Comparison of ENCODE assay signal across 7 mouse cellular contexts in genomic region chr6:125071170-125071895, GRCm38 (mm10). TPM values are rescaled to one million over a fixed set of nuclear protein-coding genes. Genes with fewer than 3 reads are reported as not detected.
A peak's percentile ranks its signal among the peaks of the same experiment; 100 is the strongest.
DNase-seq lines count a peak whose midpoint lies in the region; ATAC-seq and TF ChIP-seq lines count a peak whose summit lies in the region.

No protein-coding gene starts in this region.

- 66% methylated on average over 18 of the region's 18 CpGs for WGBS in forebrain, embryonic 16.5 days
- 37% methylated on average over 18 of the region's 18 CpGs for WGBS in liver, postnatal 0 days (ENCODE audit: insufficient replicate concordance)

- DNase-seq in MEL (ENCODE audit: low read depth, low spot score): peak; percentile 96
- DNase-seq in liver, postnatal 0 days: peak; percentile 51
- peak; percentile 60 to 72 for DNase-seq in spleen, postnatal 10 days (ENCODE audit: low spot score in 2 of 2)
- DNase-seq in right cerebral cortex, postnatal 25 days: no peak
- no peak for DNase-seq in frontal cortex, postnatal 25 days (ENCODE audit: low spot score in 2 of 2)

- H3K36me3 ChIP-seq in MEL (ENCODE audit: control insufficient read depth in 1 of 2, insufficient read depth in 2 of 2, low read length in 2 of 2): peaks cover 0 to 9% of the 10 kb centered on the region in 2 experiments; a peak in 2 of 4 replicates
- no peaks in the 10 kb centered on the region for H3K36me3 ChIP-seq in forebrain, embryonic 16.5 days (ENCODE audit: control insufficient read depth, insufficient read depth)
- no peaks in the 10 kb centered on the region for H3K36me3 ChIP-seq in liver, postnatal 0 days (replicated peaks; ENCODE audit: insufficient read depth, low read length)

- TF ChIP-seq CTCF in MEL (IDR thresholded peaks at IDR 0.05 in 2 of 3, conservative IDR thresholded peaks at IDR 0.05 in 1 of 3; ENCODE audit: control insufficient read depth in 1 of 3, insufficient read depth in 1 of 3, low read depth in 2 of 3, low read length in 3 of 3, poor library complexity in 1 of 3, severe bottlenecking in 1 of 3): no peak
- no peak for TF ChIP-seq CTCF in liver, postnatal 0 days (IDR thresholded peaks at IDR 0.05; ENCODE audit: low read depth)

- H3K27me3 ChIP-seq in MEL (ENCODE audit: control insufficient read depth in 1 of 2, insufficient read depth in 2 of 2, low read length in 2 of 2): no peaks in the 10 kb centered on the region
- no peaks in the 10 kb centered on the region for H3K27me3 ChIP-seq in forebrain, embryonic 16.5 days (replicated peaks; ENCODE audit: control insufficient read depth, insufficient read depth, low read length)
- H3K27me3 ChIP-seq in liver, postnatal 0 days (ENCODE audit: insufficient read depth, low read length): no peaks in the 10 kb centered on the region; the same call in 1 of the 2 replicates

- H3K27ac ChIP-seq in MEL (ENCODE audit: control insufficient read depth, low read depth, low read length): peak overlapping the region; percentile 95
- H3K27ac ChIP-seq in forebrain, embryonic 16.5 days (ENCODE audit: low read length): peak overlapping the region; percentile 91
- H3K27ac ChIP-seq in liver, postnatal 0 days (ENCODE audit: low read depth): peak overlapping the region; percentile 65

- peak; percentile 76 to 87 for TF ChIP-seq EP300 in MEL (IDR thresholded peaks at IDR 0.05; ENCODE audit: low read depth in 1 of 2, low read length in 2 of 2)
- peak; percentile 66 for TF ChIP-seq EP300 in liver, postnatal 0 days (IDR thresholded peaks at IDR 0.05; ENCODE audit: low read depth)

- no peak overlapping the region for H3K4me2 ChIP-seq in forebrain, embryonic 16.5 days (ENCODE audit: low read length)
- H3K4me2 ChIP-seq in liver, postnatal 0 days (ENCODE audit: low read depth, low read length): peak overlapping the region; percentile 67

- H3K79me2 ChIP-seq in MEL (ENCODE audit: control insufficient read depth, insufficient read depth, low read length, poor library complexity): no peaks in the 10 kb centered on the region

- peak; percentile 89 for ATAC-seq in CD4-positive, CD25-positive, alpha-beta regulatory T cell, adult 4 months
- ATAC-seq in forebrain, embryonic 16.5 days: peak; percentile 94
- peak; percentile 88 for ATAC-seq in liver, postnatal 0 days

- peak overlapping the region; percentile 54 for H3K9ac ChIP-seq in MEL (ENCODE audit: control insufficient read depth, low read depth, low read length, poor library complexity, severe bottlenecking)
- H3K9ac ChIP-seq in forebrain, embryonic 16.5 days (replicated peaks; ENCODE audit: low read depth, low read length): 0 out of 2 replicates have a peak overlapping the region, but pooled peaks have one; percentile 1
- H3K9ac ChIP-seq in liver, postnatal 0 days (replicated peaks): peak overlapping the region; percentile 36

- peak in 1 of 2 experiments; percentile 75; a peak in 2 of 4 replicates for TF ChIP-seq POLR2A in MEL (IDR thresholded peaks at IDR 0.05; ENCODE audit: control insufficient read depth in 1 of 2, insufficient read depth in 1 of 2, low read depth in 1 of 2, low read length in 2 of 2, poor library complexity in 1 of 2)

- peaks cover 9 to 21% of the 10 kb centered on the region in 2 experiments for H3K4me1 ChIP-seq in MEL (ENCODE audit: control insufficient read depth in 1 of 2, insufficient read depth in 2 of 2, low read length in 2 of 2)
- H3K4me1 ChIP-seq in forebrain, embryonic 16.5 days (replicated peaks; ENCODE audit: control insufficient read depth, insufficient read depth, low read length): peaks cover 22% of the 10 kb centered on the region
- H3K4me1 ChIP-seq in liver, postnatal 0 days (ENCODE audit: insufficient read depth): peaks cover 21% of the 10 kb centered on the region

- TF ChIP-seq RAD21 in MEL (IDR thresholded peaks at IDR 0.05; ENCODE audit: low read depth, low read length): no peak

- no peaks in the 10 kb centered on the region for H3K9me3 ChIP-seq in MEL (replicated peaks; ENCODE audit: insufficient read depth, low read length)
- H3K9me3 ChIP-seq in forebrain, embryonic 16.5 days (ENCODE audit: control insufficient read depth, low read length): no peaks in the 10 kb centered on the region
- H3K9me3 ChIP-seq in liver, postnatal 0 days (ENCODE audit: low read length): no peaks in the 10 kb centered on the region

- H3K4me3 ChIP-seq in MEL (ENCODE audit: control insufficient read depth in 1 of 2, insufficient read depth in 1 of 2, low read depth in 2 of 2, low read length in 2 of 2): peak overlapping the region; percentile 52 to 54
- no peak overlapping the region for H3K4me3 ChIP-seq in forebrain, embryonic 16.5 days (replicated peaks; ENCODE audit: low read length)
- peak overlapping the region; percentile 38 for H3K4me3 ChIP-seq in liver, postnatal 0 days (ENCODE audit: low read depth, low read length)

TF ChIP-seq in MEL, 35 proteins besides CTCF, POLR2A, EP300 and RAD21 (continues in another document):
- TF ChIP-seq POLR2AphosphoS2 (IDR thresholded peaks at IDR 0.05; ENCODE audit: low read length) (no peak), MYB (IDR thresholded peaks at IDR 0.05; ENCODE audit: low read depth, low read length) (no peak), USF2 (IDR thresholded peaks at IDR 0.05; ENCODE audit: borderline replicate concordance in 1 of 2, insufficient read depth in 1 of 2, low read depth in 1 of 2, low read length in 2 of 2) (no peak), NRF1 (IDR thresholded peaks at IDR 0.05; ENCODE audit: insufficient read depth, low read depth, low read length, poor library complexity, severe bottlenecking) (peak; percentile 41; the same call in 1 of the 2 replicates), MAX (IDR thresholded peaks at IDR 0.05; ENCODE audit: low read length) (peak; percentile 91), GATA1 (IDR thresholded peaks at IDR 0.05; ENCODE audit: low read depth, low read length) (peak; percentile 95), BHLHE40 (IDR thresholded peaks at IDR 0.05; ENCODE audit: borderline replicate concordance, low read depth, low read length) (peak; percentile 80), SMC3 (IDR thresholded peaks at IDR 0.05; ENCODE audit: low read depth, low read length) (no peak), HCFC1 (IDR thresholded peaks at IDR 0.05; ENCODE audit: low read depth, low read length) (no peak), MXI1 (IDR thresholded peaks at IDR 0.05; ENCODE audit: low read depth, low read length) (peak; percentile 97), SIN3A (IDR thresholded peaks at IDR 0.05; ENCODE audit: low read length) (peak; percentile 78), POLR2AphosphoS5 (IDR thresholded peaks at IDR 0.05; ENCODE audit: borderline replicate concordance, low read depth, low read length) (0 out of 2 replicates have a peak, but pooled peaks have one; percentile 44), ELF1 (IDR thresholded peaks at IDR 0.05; ENCODE audit: low read depth, low read length) (peak; percentile 41; the same call in 1 of the 2 replicates), TBP (IDR thresholded peaks at IDR 0.05; ENCODE audit: low read depth, low read length) (peak; percentile 65; the same call in 1 of the 2 replicates), TAL1 (IDR thresholded peaks at IDR 0.05; ENCODE audit: low read length) (peak; percentile 95), MYC (IDR thresholded peaks at IDR 0.05; ENCODE audit: low read depth, low read length) (peak; percentile 97), MAZ (IDR thresholded peaks at IDR 0.05; ENCODE audit: low read depth, low read length) (no peak), ETS1 (IDR thresholded peaks at IDR 0.05; ENCODE audit: low read depth, low read length) (peak; percentile 83), NELFE (IDR thresholded peaks at IDR 0.05; ENCODE audit: low read depth, low read length) (no peak; the same call in 1 of the 2 replicates), TCF12 (IDR thresholded peaks at IDR 0.05; ENCODE audit: low read depth, low read length) (peak; percentile 93), ZNF384 (IDR thresholded peaks at IDR 0.05; ENCODE audit: low read depth, low read length) (no peak), RCOR1 (IDR thresholded peaks at IDR 0.05; ENCODE audit: low read depth, low read length) (peak; percentile 88)

RNA-seq across cellular contexts. Expression of gene Lpar5, which starts 3.6 kb away (rescaled TPM):
- polyA plus RNA-seq in CD4-positive, CD25-positive, alpha-beta regulatory T cell, adult 4 months (2017; shearing (Covaris generic)): 10 to 100 TPM; 12.1 to 19.9 TPM
- total RNA-seq in MEL (2012; rRNA removed): 2.8 and 3.5 TPM in 2 replicates
- 10 to 100 TPM in 1 of 2 experiments, not detected in 1; 16.2 TPM for polyA plus RNA-seq in MEL (2012; ENCODE audit: insufficient read depth in 1 of 2, insufficient read length in 2 of 2, low read depth in 1 of 2, low replicate concordance in 2 of 2, missing spikeins in 1 of 2)
- 0.44 and 0.60 TPM in 2 replicates for polyA plus RNA-seq in forebrain, embryonic 16.5 days (2015; fragmentation: Nextera tagmentation; extraction: Ambion mirVana)
- 0.57 and 0.85 TPM in 2 replicates for polyA plus RNA-seq in liver, postnatal 0 days (2015; fragmentation: Nextera tagmentation; extraction: Ambion mirVana)

RNA-seq across cellular contexts. Expression of gene Acrbp, which starts 21.8 kb away (rescaled TPM):
- 10 to 100 TPM; 24.6 to 25.9 TPM for polyA plus RNA-seq in CD4-positive, CD25-positive, alpha-beta regulatory T cell, adult 4 months (2017; shearing (Covaris generic))
- total RNA-seq in MEL (2012; rRNA removed): 1.2 and 3.3 TPM in 2 replicates
- polyA plus RNA-seq in MEL (2012; ENCODE audit: insufficient read depth in 1 of 2, insufficient read length in 2 of 2, low read depth in 1 of 2, low replicate concordance in 2 of 2, missing spikeins in 1 of 2): 1 to 10 TPM in 1 of 2 experiments, not detected in 1; 5.3 TPM
- polyA plus RNA-seq in forebrain, embryonic 16.5 days (2015; fragmentation: Nextera tagmentation; extraction: Ambion mirVana): 21.4 and 31.6 TPM in 2 replicates
- polyA plus RNA-seq in liver, postnatal 0 days (2015; fragmentation: Nextera tagmentation; extraction: Ambion mirVana): 1.3 and 2.0 TPM in 2 replicates

RNA-seq across cellular contexts. Expression of gene Chd4, which starts 24.4 kb away (rescaled TPM):
- 10 to 100 TPM; 61.4 to 71.9 TPM for polyA plus RNA-seq in CD4-positive, CD25-positive, alpha-beta regulatory T cell, adult 4 months (2017; shearing (Covaris generic))
- total RNA-seq in MEL (2012; rRNA removed): 173 and 193 TPM in 2 replicates
- polyA plus RNA-seq in MEL (2012; ENCODE audit: insufficient read depth in 1 of 2, insufficient read length in 2 of 2, low read depth in 1 of 2, low replicate concordance in 2 of 2, missing spikeins in 1 of 2): 100 to 1,000 TPM in 1 of 2 experiments, 10 to 100 TPM in 1; 93.0 to 232 TPM
- polyA plus RNA-seq in forebrain, embryonic 16.5 days (2015; fragmentation: Nextera tagmentation; extraction: Ambion mirVana): 78.1 and 79.8 TPM in 2 replicates
- 20.0 and 24.5 TPM in 2 replicates for polyA plus RNA-seq in liver, postnatal 0 days (2015; fragmentation: Nextera tagmentation; extraction: Ambion mirVana)

RNA-seq across cellular contexts. Expression of gene Ing4, which starts 31.8 kb away (rescaled TPM):
- polyA plus RNA-seq in CD4-positive, CD25-positive, alpha-beta regulatory T cell, adult 4 months (2017; shearing (Covaris generic)): 10 to 100 TPM; 48.3 to 64.6 TPM
- 26.3 and 29.5 TPM in 2 replicates for total RNA-seq in MEL (2012; rRNA removed)
- 10 to 100 TPM in 1 of 2 experiments, not detected in 1; 34.9 TPM for polyA plus RNA-seq in MEL (2012; ENCODE audit: insufficient read depth in 1 of 2, insufficient read length in 2 of 2, low read depth in 1 of 2, low replicate concordance in 2 of 2, missing spikeins in 1 of 2)
- 200 and 204 TPM in 2 replicates for polyA plus RNA-seq in forebrain, embryonic 16.5 days (2015; fragmentation: Nextera tagmentation; extraction: Ambion mirVana)
- 23.8 and 24.3 TPM in 2 replicates for polyA plus RNA-seq in liver, postnatal 0 days (2015; fragmentation: Nextera tagmentation; extraction: Ambion mirVana)

Comparison
In these comparisons a context has a peak if more than half of its experiments do, and no peak if none do; other contexts are left out.
1. DNase-seq: peak in MEL (single experiment), liver, postnatal 0 days (single experiment) and spleen, postnatal 10 days (2 of 2); none in right cerebral cortex, postnatal 25 days (single experiment) and frontal cortex, postnatal 25 days (0 of 2).
2. H3K9ac ChIP-seq: peak in every context shown above with its lines; median percentile 54 in MEL; 36 in liver, postnatal 0 days; 1 in forebrain, embryonic 16.5 days.
3. Peak in every context shown above with its lines, with median percentiles within 50 percentile points of each other: ATAC-seq and H3K27ac ChIP-seq.